Mouse (Mus musculus) adrenal gland, postnatal 10 days (tissue): ENCODE results near the gene Kcnmb3. TPM values are rescaled to one million over a fixed set of nuclear protein-coding genes. Genes with fewer than 3 reads are reported as not detected.
"Not testable (repeated sequence)": the region's sequence is repeated elsewhere in the genome, so short reads cannot be mapped to it uniquely, and the experiment has no call there.

ENCODE experiments used
- DNase-seq: peaks from one replicate; pipeline ENCODE4 v3.0.0; 2021; ENCODE audit warnings: mixed read lengths
- total RNA-seq, 2 experiments: library from RNA; stranded (reverse); gene quantifications; 2 replicates each; pipeline ENCODE4 v1.2.3; 2021

Gene Kcnmb3
- total RNA-seq, 2 experiments from 2014 or later: 0.39 to 0.61 TPM

DNA sequence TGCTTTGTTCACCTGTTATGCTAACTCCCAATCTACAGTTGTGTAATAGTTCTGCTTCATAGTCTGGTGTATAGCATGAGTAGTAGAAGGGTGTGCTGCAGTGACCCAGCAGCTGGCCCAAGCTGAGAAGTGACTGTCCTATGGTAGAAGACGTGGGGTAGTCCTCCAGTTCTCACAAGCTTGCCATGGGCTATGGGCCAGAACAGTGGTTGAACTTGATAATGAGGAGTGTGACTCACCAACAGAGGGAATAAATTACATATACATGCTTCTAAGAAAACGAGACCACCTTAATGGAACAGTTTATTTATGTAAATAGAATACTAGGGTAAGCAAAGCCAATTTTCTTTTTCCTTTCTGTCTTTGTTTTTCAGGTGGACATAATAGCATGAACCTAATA is 61.6 kb downstream of the Kcnmb3 start:
- DNase-seq: no peak

DNA sequence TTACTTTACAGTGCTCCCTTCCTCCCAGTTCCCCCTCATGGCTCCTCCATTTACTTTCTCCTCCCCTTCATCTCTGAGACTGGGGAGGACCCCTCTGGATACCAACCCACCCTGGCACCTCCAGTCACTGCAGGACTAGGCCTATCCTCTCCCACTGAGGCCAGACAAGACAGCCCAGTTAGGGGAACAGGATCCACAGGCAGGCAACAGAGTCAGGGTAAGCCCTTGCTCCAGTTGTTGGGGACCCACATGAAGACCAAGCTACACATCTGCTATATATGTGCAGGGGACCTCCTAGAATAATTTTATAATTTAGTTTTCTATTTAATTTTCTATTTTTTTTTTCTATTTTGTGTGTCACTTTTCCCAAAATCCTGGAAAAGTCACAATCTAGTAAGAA is 62.7 kb downstream of the Kcnmb3 start:
- not testable (repeated sequence) for DNase-seq

DNA sequence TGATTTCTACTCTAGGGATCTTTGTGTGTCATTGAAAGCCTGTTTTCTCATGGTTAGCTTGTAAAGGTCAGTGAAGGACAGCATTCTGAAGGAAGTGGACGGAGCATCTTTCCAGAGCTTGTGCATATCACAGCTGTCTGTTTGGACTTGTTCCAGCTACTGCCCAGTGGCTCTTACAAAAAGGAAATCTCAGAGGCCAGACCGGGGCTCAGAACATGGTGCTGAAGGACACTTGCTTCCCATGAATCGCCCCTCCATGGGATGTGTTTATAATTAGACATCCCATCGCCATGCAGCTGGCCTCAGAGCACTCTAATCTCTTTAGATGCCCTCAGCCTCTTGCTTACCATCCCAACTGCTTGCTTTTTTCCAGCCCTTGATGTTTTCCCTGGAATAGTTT is 63.1 kb downstream of the Kcnmb3 start:
- DNase-seq: peak; percentile 53

DNA sequence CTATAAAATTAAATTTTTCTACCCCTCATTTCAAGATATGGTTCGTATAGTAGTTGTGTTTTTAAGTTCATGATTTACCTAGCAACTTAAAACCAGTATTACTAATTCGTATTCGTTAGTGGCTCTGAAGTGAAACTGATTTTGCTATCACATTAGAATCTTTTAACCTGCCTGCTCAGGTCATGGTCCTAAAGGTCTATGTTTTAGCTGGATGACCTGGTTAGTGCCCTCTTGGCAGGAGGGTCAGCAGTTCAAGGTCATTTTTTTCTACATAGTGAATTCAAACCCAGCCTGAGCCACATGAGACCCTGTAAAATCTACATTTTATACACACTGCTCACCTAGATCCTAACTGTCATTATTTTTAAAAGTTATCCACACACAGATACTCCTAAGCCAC is 63.7 kb downstream of the Kcnmb3 start:
- DNase-seq: no peak

DNA sequence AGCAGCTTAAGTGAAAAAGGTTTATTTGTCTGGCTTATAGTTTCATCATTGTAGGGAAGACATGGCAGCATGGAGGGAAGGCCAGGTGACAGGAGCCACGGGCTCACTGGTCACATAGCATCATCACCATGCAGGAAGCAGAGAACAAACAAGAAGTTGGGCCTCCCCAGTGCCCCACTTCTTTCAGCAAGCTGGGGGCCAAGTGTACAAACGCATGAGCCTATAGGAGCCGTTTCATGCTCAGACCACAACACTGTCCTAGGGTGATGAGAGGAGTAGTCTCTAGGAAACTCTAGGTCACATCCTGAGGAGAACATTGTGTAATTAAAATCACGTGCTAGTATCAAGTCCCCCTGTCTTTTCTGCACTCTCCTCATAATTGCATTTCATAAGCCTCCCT is 64.3 kb downstream of the Kcnmb3 start:
- DNase-seq: no peak

Other genes starting within 250 kb of the Kcnmb3 start
- gene Zmat3, start 126.2 kb downstream of the Kcnmb3 start, total RNA-seq: 10 to 100 TPM; 13.3 to 14.8 TPM
- 10 to 100 TPM; 36.0 to 44.2 TPM for gene Pik3ca, start 94.6 kb downstream of the Kcnmb3 start, total RNA-seq
- gene Zfp639, start 18.0 kb upstream of the Kcnmb3 start, total RNA-seq: 10 to 100 TPM; 35.2 to 40.1 TPM
- gene Mfn1, start 37.2 kb upstream of the Kcnmb3 start, total RNA-seq: 100 to 1,000 TPM in 1 of 2 experiments, 10 to 100 TPM in 1; 90.5 to 101 TPM
- 10 to 100 TPM; 37.2 to 50.5 TPM for gene Gnb4, start 124.4 kb upstream of the Kcnmb3 start, total RNA-seq
- 10 to 100 TPM; 44.6 to 48.1 TPM for gene Actl6a, start 214.1 kb upstream of the Kcnmb3 start, total RNA-seq
- 100 to 1,000 TPM; 513 to 597 TPM for gene Ndufb5, start 244.8 kb upstream of the Kcnmb3 start, total RNA-seq
- 10 to 100 TPM; 42.7 to 49.3 TPM for gene Mrpl47, start 245.4 kb upstream of the Kcnmb3 start, total RNA-seq